Mouse (Mus musculus) stomach, postnatal 0 days (tissue): ENCODE measurements around the gene Ccnk. TPM values are rescaled to one million over a fixed set of nuclear protein-coding genes. Genes with fewer than 3 reads are reported as not detected.

Experiments used
- ATAC-seq: fragments of 200-750 bp; cut with Nextera tagmentation; 2 replicates; pipeline ENCODE4 v1.8.0; 2017; ENCODE audit not compliant: low FRiP score, low TSS enrichment
- DNase-seq: peaks from one replicate; pipeline ENCODE4 v3.0.0-alpha.2; 2016; ENCODE audit warnings: low spot score
- H3K27ac ChIP-seq: fragments of 300-500 bp; sonication (generic); replicated peaks from 2 replicates; pipeline ENCODE4 v1.5.1; 2014; ENCODE audit warnings: mild to moderate bottlenecking, control low read depth
- H3K27me3 ChIP-seq: fragments of 300-500 bp; sonication (generic); 2 replicates; pipeline ENCODE4 v1.6.1; 2014; ENCODE audit warnings: low read length; ENCODE audit not compliant: control insufficient read depth, insufficient read depth
- H3K36me3 ChIP-seq: fragments of 300-500 bp; sonication (generic); 2 replicates; pipeline ENCODE4 v1.6.1; 2014; ENCODE audit warnings: low read length, mixed read lengths; ENCODE audit not compliant: control insufficient read depth, insufficient read depth
- H3K4me1 ChIP-seq: fragments of 300-500 bp; sonication (generic); replicated peaks from 2 replicates; pipeline ENCODE4 v1.6.1; 2014; ENCODE audit warnings: antibody characterized with exemption; ENCODE audit not compliant: control insufficient read depth, insufficient read depth
- H3K4me2 ChIP-seq: fragments of 300-500 bp; sonication (generic); replicated peaks from 2 replicates; pipeline ENCODE4 v1.6.1; 2014; ENCODE audit warnings: low read depth, mild to moderate bottlenecking, control low read depth, moderate library complexity
- H3K4me3 ChIP-seq: fragments of 300-500 bp; sonication (generic); 2 replicates; pipeline ENCODE4 v1.5.1; 2014; ENCODE audit warnings: low read depth, low read length, control low read depth
- H3K9ac ChIP-seq: fragments of 300-500 bp; sonication (generic); 2 replicates; pipeline ENCODE4 v1.6.1; 2014; ENCODE audit warnings: mild to moderate bottlenecking, low read length, control low read depth, mixed read lengths
- H3K9me3 ChIP-seq: fragments of 300-500 bp; sonication (generic); 2 replicates; pipeline ENCODE4 v1.6.1; 2016; ENCODE audit warnings: low read length; ENCODE audit not compliant: control insufficient read depth
- CTCF ChIP-seq: IDR thresholded peaks from 2 replicates; pipeline ENCODE4 v1.5.1; 2016; ENCODE audit warnings: antibody characterized with exemption, low read depth, mild to moderate bottlenecking, moderate library complexity
- EP300 ChIP-seq: optimal IDR thresholded peaks from 2 replicates; pipeline ENCODE3; 2016; ENCODE audit warnings: antibody characterized with exemption
- WGBS: fragments of 180-500 bp; shearing (Covaris S2); extraction: QIAGEN DNeasy Blood & Tissue Kit; methylation state at CpG from one replicate; pipeline ENCODE4 v1.1.7; 2014; 5-methylcytosine and 5-hydroxymethylcytosine counted together
- polyA plus RNA-seq: library from polyadenylated mRNA; unstranded; fragments of >200 nt; fragmentation: Nextera tagmentation; extraction: Ambion mirVana; gene quantifications from 2 replicates; pipeline ENCODE4 v1.2.1, GENCODE M21; 2015

The Ccnk gene
- polyA plus RNA-seq, 1 experiment from 2014 or later: 1.6 TPM

GRCm38 (mm10) chr12:108168909-108169308, 10.5 kb upstream of the Ccnk start:
- H3K27me3 ChIP-seq: no peaks in the 10 kb centered on the region
- DNase-seq: no peak
- H3K4me3 ChIP-seq: no peak overlapping the region
- WGBS: 58% methylated on average over 3 of the region's 3 CpGs
- TF ChIP-seq EP300: no peak
- no peak for TF ChIP-seq CTCF
- H3K4me1 ChIP-seq: no peaks in the 10 kb centered on the region
- H3K36me3 ChIP-seq: no peaks in the 10 kb centered on the region
- H3K4me2 ChIP-seq: no peak overlapping the region
- H3K9me3 ChIP-seq: no peaks in the 10 kb centered on the region
- no peak overlapping the region for H3K27ac ChIP-seq
- no peak overlapping the region for H3K9ac ChIP-seq
- ATAC-seq: no peak

DNA sequence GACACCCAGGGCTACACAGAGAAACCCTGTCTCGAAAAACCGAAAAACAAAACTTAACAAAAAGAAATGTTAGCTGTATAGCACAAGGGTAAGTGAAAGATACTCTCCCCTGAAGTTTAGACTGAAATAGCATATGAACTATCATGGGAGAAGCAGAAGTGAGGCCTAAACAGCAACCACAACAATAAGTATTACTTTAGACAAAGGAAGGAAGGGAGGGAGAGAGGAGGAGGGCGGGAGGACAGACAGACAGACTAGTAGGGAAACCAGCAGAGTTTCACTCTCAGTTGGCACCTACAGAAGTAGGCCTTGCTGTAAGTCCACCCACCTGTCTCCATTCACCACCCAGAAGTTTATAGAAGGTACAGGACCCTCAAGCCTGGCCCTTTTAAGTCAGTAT, 8.9 kb upstream of the Ccnk start:
- no peak for TF ChIP-seq CTCF
- TF ChIP-seq EP300: no peak
- Histone ChIP-seq H3K9ac (no peak overlapping the region), H3K4me2 (no peak overlapping the region), H3K36me3 (no peaks in the 10 kb centered on the region), H3K4me1 (no peaks in the 10 kb centered on the region), H3K9me3 (no peaks in the 10 kb centered on the region), H3K27me3 (no peaks in the 10 kb centered on the region), H3K4me3 (no peak overlapping the region), H3K27ac (no peak overlapping the region)
- DNase-seq: no peak
- WGBS: 92% methylated on average over 3 of the region's 3 CpGs
- ATAC-seq: no peak

GRCm38 (mm10) chr12:108171336-108171735, 8.0 kb upstream of the Ccnk start:
- H3K4me1 ChIP-seq: no peaks in the 10 kb centered on the region
- no peaks in the 10 kb centered on the region for H3K9me3 ChIP-seq
- H3K27ac ChIP-seq: no peak overlapping the region
- no peak for ATAC-seq
- no peak overlapping the region for H3K4me3 ChIP-seq
- H3K27me3 ChIP-seq: no peaks in the 10 kb centered on the region
- no peak overlapping the region for H3K9ac ChIP-seq
- no peak for DNase-seq
- TF ChIP-seq CTCF (no peak), EP300 (no peak)
- H3K4me2 ChIP-seq: no peak overlapping the region
- no peaks in the 10 kb centered on the region for H3K36me3 ChIP-seq

DNA sequence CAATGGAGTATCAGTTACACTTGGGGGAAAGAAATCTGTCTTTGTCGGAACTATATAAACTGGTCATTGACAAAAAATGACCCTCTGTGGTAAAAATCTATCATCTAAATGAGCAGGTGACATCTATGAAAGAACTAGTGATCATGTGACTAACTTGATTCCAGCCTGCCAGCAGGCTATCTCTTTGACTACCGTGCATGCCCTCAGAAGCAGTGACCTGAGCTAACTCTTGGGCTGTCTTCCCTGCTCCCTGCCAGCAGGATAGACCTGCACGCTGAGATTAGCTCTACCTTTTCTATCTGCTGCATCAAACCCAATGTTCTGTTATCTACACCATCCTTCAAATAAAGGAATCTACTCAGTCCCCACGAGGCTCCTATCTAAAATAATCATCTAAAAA, 6.7 kb upstream of the Ccnk start:
- Histone ChIP-seq H3K4me3 (no peak overlapping the region), H3K27ac (no peak overlapping the region), H3K27me3 (no peaks in the 10 kb centered on the region), H3K9me3 (no peaks in the 10 kb centered on the region), H3K36me3 (no peaks in the 10 kb centered on the region), H3K9ac (no peak overlapping the region), H3K4me2 (no peak overlapping the region), H3K4me1 (peaks cover 3% of the 10 kb centered on the region)
- ATAC-seq: no peak
- TF ChIP-seq CTCF (no peak), EP300 (no peak)
- WGBS: 62% methylated on average over 4 of the region's 4 CpGs
- DNase-seq: no peak

DNA sequence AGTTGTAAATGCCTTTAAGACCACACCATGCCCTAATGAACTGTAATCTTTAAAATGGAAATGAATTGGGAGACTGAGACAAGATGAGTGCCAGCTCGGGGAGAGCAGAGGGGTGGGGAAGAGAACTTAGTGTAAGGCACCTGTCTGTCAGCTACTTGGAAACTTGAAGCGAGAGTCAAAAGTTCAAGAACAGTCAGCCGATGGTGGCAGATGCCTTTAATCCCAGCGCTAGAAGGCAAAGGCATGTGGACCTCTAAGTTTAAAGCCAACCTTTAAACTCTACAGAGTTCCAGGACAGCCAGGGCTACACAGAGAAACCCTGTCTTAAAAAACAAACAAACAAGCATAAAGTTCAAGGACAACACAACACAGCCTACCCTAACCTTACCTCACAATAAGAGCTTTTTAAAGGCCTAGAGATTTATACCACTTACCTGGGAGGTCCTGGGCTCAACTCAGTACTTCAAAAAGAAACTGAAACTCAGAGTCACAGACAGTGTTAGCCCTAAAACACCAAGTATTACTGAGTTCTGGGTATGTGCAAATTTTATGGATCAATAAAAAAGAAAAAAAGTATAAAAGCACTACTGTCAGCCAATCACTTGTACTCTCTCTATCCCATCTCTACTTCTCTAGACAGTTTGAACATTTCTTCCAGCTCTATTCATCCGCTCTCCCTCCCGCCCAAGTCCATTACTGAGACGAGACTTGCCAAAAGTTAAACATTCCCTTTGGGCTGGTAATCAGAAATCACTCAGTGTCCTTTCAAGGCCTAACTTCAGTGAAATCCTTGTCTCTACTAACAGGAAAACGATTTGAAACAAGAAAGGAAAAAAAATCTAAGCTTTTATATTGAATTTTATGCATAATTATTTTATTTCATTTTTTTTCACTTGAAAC, 4.5 kb upstream of the Ccnk start:
- DNase-seq (no peak), ATAC-seq (no peak)
- Histone ChIP-seq H3K4me3 (no peak overlapping the region), H3K9ac (no peak overlapping the region), H3K4me1 (peaks cover 8% of the 10 kb centered on the region), H3K9me3 (no peaks in the 10 kb centered on the region), H3K4me2 (no peak overlapping the region; the same call in 1 of the 2 replicates), H3K27me3 (no peaks in the 10 kb centered on the region), H3K36me3 (no peaks in the 10 kb centered on the region), H3K27ac (no peak overlapping the region)
- WGBS: 51% methylated on average over 8 of the region's 8 CpGs
- TF ChIP-seq EP300 (no peak), CTCF (no peak)

- TF ChIP-seq EP300: no peak
- no peak for TF ChIP-seq CTCF
- Histone ChIP-seq H3K4me2 (no peak overlapping the region), H3K9me3 (no peaks in the 10 kb centered on the region)
These were observed 3.0 kb upstream of the Ccnk start for GRCm38 (mm10) chr12:108176366-108176765.

More at GRCm38 (mm10) chr12:108176366-108176765, 3.0 kb upstream of the Ccnk start:
- Histone ChIP-seq H3K27ac (no peak overlapping the region), H3K9ac (peak overlapping the region; percentile 18; the same call in 1 of the 2 replicates), H3K36me3 (no peaks in the 10 kb centered on the region), H3K4me1 (peaks cover 10% of the 10 kb centered on the region), H3K27me3 (no peaks in the 10 kb centered on the region), H3K4me3 (no peak overlapping the region)
- DNase-seq: no peak
- no peak for ATAC-seq
- WGBS: 57% methylated on average over 3 of the region's 3 CpGs
